Mouse (Mus musculus): ENCODE results near the gene Syce2. TPM values are rescaled to one million over a fixed set of nuclear protein-coding genes. Genes with fewer than 3 reads are reported as not detected.
"Not testable (repeated sequence)": the region's sequence is repeated elsewhere in the genome, so short reads cannot be mapped to it uniquely, and the experiment has no call there.

Syce2 gene
- 1 to 10 TPM; 1.3 to 1.4 TPM for total RNA-seq (2021)
- long read RNA-seq, experiment 1, partial matches to known transcripts, result 0 of 1 reads
- long read RNA-seq, experiment 1, other reads (novel, unspliced or antisense), result 0 of 1 reads
- long read RNA-seq, experiment 2, partial matches to known transcripts, result 0 of 4 reads
- long read RNA-seq, experiment 2, other reads (novel, unspliced or antisense), result 0 of 4 reads

DNA sequence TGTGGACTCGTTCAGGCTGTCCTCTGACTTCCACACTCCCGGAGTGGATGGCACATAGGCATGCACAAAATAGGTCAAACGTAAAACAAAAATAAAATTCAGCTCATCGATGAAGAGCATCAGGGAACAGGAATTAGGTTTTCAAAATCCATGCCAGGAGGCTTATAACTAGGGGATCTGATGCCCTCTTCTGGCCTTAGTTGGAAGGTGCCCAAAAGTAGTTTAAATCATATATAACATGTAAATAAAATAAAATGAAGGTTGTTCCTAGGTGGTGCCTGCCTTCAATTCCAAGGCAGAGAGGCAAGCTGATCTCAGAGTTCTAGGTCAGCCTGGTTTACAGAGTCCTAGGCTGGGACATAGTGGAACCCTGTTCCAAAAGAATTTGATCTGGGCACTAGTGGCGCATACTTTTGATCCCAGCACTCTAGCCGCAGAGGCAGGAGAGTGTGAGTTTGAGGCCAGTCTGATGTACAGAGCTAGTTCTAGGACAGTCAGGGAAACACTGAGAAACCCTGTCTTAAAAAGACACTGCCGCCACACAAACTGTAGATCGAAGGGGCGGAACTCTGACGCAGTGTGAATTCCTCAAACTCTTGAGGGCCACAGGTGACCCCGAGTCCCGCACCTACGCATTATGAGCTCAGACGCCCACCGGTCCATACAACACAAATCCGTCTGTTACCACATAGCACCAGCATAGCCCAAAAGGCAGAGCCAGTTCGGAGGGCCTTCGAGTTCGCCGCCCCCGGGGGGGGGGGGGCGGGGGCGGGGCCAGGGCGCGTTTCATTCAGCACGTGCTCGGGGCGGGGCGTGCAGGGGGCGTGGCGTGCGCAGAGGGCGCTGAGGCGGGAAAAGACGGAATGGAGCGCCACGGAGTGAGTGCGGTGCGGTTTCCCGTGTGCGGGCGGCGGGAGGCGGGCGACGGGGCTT, at the start of gene Syce2:
Gene Syce2 (plus strand): TSS at position 736 of the 933 bp plus-strand sequence.
- DNase-seq (ENCODE audit: low spot score), result peak; percentile 50

DNA sequence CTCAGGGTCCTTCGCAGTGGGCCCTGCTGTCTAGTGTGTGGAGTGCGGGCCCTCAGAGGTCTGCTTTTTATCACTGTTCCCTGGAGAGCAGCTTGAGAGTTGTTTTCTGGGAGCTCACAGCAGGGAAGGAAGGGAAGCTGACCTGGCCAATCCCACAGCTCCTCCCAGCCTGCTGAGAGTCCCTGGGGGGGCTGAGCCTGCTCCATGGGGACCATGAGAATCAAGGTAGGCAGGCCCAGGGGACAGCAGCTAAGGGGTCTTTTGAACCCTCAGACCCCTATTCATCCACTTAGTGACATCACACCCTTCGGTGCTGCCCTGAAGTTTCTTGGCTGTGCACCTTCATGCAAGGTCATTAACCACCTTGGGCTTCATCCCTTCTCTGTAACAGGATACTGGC, 49.2 kb upstream of the Syce2 start, which contains the start of gene Dand5:
Gene Dand5 (minus strand): TSS at position 101 of the 400 bp plus-strand sequence.
- DNase-seq (ENCODE audit: low spot score), result no peak

DNA sequence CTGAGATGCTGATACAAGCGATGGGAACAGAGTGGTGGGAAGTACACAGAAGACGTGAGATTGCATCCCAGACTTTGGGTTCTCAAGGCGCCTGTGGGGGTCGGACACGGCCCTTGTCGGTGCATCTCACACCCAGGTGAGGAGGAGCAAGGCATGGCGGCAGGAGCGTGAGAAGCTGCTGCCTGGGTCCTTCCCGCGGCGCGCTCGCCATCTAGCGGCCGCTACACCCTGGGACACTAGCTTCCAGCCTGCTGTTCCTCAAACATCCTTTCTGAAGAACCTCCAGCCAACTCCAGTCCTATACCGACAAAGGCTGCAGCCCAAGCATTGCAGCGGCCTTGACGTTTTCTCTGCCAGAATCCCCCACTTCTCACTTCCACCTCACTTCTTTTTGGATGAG, 48.3 kb upstream of the Syce2 start:
- DNase-seq (ENCODE audit: low spot score), result no peak

DNA sequence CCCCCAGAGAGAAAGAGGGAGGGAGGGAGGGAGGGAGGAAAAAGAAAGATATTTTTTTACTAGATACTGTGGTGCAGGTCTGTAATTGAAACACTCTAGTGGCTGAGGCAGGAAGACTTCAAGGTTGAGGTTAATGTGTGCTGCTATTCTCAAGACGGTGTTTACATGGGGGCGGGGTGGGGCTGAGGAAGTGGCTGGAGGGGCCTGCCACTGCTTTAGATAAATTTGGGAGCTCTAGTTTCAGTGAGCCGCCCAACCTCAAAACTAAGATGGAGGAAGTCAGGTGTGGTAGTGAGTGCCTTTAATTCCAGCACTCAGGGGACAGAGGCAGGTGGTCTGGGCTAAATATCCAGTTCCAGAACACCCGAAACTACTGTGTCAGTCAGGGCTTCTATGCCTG, 46.3 kb upstream of the Syce2 start:
- no peak for DNase-seq (ENCODE audit: low spot score)

DNA sequence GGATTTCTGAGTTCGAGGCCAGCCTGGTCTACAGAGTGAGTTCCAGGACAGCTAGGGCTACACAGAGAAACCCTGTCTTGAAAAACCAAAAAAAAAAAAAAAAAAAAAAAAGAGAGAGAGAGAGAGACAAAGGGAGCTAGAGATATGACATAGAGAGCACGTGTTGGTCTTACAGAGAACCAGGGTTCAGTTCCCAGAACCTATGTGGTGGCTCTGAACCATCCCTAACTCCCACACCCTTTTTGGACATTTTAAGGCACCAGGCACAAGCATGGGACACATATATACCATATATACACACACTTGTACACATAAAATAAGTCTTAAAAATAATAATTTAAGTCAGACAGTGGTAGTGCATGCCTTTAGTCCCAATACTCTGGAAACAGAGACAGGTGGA, 45.4 kb upstream of the Syce2 start:
- DNase-seq (ENCODE audit: low spot score), result not testable (repeated sequence)

DNA sequence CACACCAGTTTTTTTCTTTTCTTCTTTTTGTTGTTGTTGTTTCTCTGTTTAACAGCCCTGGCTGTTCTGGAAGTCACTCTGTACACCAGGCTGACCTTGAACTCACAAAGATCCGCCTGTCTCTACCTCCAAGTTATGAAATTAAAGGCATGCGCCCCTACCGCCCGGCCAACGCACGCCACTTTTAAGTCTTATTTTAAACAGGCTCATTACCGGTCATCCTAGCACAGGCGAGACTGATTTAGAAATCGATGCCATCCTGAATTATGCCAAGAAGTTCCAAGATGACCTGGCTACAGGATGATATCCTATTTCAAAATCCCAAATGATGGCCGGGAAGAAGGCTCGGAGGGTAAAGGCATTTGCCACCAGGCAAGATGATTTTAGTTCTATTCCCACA, 40.4 kb upstream of the Syce2 start, which contains the start of gene Gadd45gip1:
Gene Gadd45gip1 (plus strand): TSS at position 33 of the 400 bp plus-strand sequence.
- peak; percentile 70 for DNase-seq (ENCODE audit: low spot score)

GRCm38 (mm10) chr8:84832034-84832717, 39.7 kb upstream of the Syce2 start:
- DNase-seq (ENCODE audit: low spot score), result peak; percentile 75

- DNase-seq (ENCODE audit: low spot score), result no peak
Measured at GRCm38 (mm10) chr8:84832759-84833742, 38.9 kb upstream of the Syce2 start.

DNA sequence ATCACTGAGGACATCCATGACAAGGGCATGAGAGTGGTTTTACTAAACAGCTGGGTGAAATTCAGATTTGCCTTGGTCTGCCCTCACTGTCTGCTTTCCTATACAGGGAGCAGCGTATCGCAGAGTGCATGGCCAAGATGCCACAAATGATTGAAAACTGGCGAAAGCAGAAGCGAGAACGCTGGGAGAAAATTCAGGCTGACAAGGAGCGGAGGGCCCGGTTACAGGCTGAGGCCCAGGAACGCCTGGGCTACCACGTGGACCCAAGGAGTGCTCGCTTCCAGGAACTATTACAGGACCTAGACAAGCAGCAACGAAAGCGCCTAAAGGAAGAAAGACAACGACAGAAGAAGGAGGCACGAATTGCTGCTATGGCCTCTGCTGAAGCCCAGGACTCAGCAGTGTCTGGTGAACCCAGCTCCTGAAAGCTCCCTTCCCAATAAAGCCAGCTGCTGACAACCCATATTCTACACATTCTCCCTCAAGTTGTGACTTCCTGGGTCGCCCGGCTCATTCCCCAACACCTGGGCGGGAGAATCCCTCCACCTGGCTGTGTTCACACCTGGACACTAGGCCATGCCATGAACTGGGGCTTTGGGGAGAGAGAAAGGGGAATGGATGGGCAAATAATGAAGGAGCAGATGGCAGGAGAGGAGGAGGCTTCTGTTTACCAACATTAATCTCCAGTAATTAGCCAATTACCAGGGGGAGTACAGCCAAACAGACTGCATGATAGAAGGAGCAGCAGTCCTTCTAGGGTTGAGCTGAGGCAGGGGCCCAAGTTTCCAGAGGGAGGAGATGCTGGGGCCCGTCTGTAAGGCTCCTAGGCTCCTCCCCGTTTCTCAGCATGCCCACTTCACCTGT, 37.7 kb upstream of the Syce2 start:
- no peak for DNase-seq (ENCODE audit: low spot score)

DNA sequence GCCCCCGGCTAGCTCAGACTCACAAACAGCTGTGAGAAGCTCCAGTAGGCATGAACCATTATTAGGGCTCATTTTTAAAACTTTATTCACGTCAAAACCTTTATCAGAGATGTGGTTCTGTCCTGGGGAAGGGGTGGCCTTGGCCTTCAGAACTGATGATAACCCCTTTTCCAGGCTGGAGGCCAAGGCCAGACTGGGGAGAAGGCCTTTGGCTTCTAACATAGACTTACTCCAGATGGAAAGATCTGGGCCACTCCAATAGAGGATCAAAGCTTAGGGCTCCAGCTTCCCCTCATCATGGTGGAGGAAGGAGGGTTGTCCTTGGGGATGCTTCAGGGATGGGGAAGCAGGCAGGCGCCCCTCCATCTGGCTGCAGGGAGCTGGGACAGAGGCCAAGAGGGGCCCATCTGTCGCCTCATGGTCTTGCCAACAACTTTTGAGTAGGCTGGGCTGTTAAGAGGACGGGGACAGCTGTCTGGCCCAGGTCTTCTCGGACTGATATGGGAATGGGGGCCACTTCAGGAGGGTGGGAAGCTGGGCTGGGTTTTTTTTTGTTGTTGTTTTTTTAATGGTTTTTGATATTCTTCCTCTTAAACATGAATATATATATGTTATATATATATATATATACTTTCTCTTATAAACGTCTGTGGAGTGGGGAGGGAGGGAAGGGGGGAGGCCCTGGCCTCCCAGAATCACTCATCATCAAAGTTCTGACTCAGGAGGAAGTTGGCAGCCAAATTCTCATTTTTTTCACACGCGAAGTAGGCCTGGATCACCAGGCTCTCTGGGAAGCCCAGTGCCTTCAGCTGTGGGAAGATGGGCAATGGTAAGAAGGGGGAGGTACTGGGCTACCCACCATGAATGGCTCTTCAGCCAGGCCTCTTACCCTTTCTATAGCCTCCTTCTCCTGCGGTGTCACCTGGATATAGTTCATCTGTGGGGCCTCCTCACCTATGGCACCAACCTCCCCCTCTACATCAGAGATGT, 36.8 kb upstream of the Syce2 start:
- DNase-seq (ENCODE audit: low spot score), result no peak

DNA sequence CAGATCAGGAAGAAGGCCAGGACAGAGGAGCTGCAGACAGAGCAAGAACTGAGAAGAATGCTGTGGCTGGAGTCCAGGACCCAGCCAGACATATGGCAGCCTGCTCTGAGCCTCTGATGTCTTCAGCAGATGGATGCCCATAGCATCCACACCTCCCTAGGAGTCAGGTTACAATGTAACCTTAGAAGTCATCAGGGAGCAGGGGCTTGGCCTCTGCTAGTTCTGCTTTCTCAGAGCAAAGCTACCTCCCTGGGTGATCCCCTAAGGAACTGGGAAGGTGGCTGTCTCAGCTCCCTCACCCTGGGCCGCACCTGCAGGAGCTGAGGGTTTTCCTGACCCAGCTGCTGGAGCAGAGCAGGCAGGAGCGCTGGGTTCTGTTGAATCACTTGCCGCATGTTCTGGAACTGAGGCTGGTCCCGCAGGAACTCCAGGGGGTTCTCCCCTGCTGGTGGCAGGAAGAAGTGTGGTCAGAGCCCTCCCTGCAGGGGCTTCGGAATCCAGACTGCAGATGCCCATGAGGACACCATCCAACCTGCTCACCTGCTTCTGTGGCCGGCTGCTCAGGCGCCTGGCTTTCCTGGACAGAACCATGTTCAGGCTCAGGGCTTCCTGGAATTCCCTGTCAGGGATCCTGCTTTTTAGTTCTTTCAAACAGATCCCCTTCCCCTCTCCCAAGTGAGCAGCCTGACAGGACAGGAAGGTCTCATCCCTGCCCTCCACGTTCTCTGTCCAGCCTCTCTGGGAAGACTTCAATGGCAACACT, 34.6 kb upstream of the Syce2 start:
- no peak for DNase-seq (ENCODE audit: low spot score)

GRCm38 (mm10) chr8:84837912-84838470, 33.9 kb upstream of the Syce2 start:
- no peak for DNase-seq (ENCODE audit: low spot score)

- no peak for DNase-seq (ENCODE audit: low spot score)
Measured at GRCm38 (mm10) chr8:84838513-84838912, 33.4 kb upstream of the Syce2 start.

GRCm38 (mm10) chr8:84839411-84839810, 32.5 kb upstream of the Syce2 start:
- DNase-seq (ENCODE audit: low spot score), result no peak

- DNase-seq (ENCODE audit: low spot score), result no peak
Measured at GRCm38 (mm10) chr8:84839875-84840247, 32.0 kb upstream of the Syce2 start.

DNA sequence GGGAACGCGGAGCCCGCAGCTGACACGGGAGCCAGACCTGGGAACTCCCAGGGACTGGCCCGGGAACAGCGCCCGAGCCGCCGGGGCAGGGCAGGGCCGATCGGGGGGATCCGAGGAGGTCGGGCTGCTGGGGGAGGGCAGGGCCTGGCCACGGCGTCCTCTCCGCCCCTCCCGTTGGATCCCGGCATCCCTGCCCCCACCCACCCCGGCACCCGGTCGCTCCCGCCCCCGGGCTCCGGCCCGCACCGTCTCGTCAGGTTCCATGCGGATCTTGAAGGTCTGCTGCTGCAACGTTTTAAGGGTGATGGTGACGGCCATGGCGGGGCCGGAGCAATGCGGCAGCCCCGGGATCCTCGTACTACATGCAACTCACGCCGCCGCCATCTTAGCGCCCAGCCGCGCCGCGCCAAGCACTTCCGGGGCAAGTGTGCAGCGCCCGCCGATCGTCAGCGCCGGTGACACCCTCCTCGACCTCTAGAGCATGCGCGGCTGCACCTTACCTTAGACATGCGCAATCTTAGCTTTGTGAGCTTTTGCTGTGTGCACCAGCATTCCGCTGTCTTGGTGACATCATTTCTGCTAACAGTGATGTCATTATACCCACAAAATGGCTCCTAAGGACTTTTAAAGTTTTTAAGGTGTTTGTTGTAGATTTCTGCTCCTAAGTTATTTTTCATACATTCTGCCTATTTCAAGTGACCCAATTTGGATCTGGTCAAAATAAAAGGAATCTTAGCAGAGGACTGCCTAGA, 31.5 kb upstream of the Syce2 start, which contains the start of gene Rad23a:
Gene Rad23a (minus strand): TSS at position 418 of the 752 bp plus-strand sequence.
- peak; percentile 89 for DNase-seq (ENCODE audit: low spot score)

GRCm38 (mm10) chr8:84841514-84841913, 30.4 kb upstream of the Syce2 start:
- no peak for DNase-seq (ENCODE audit: low spot score)

All from gastrocnemius, adult 18-20 months (tissue).